Mouse (Mus musculus) adrenal gland (tissue): ENCODE measurements at regions not wholly inside any gene's neighbourhood (a gene's known extent, or its start where the extent isn't known, plus 50 kb on each side); places are given as distances from the start of the nearest gene placed in this dataset.
"Not testable (repeated sequence)": the region's sequence is repeated elsewhere in the genome, so short reads cannot be mapped to it uniquely, and the experiment has no call there.

Experiments used
- intact Hi-C: fragments of 180-260 bp; cut with DNase I; formaldehyde crosslinking; loops from one replicate; pipeline ENCODE4 v1.15.1; 2025

DNA sequence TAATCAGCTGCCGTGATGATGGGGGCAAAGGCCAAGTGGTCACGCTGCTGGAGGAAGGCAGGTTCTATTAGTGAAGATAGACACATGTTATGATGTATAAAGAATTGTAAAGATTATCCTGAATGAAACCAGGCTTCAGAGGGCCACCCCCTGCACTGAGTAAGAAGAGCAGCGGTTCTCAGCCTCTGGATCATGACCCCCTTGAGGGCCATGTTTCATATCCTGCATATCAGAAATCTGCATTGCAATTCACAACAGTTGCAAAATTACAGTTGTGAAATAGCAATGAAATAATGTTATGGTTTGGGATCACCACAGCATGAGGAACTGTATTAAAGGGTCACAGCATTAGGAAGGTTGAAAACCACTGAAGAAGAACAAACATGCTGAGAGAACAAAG is 162.5 kb upstream of the Zranb2 start:
- intact Hi-C loops = no loop called here

DNA sequence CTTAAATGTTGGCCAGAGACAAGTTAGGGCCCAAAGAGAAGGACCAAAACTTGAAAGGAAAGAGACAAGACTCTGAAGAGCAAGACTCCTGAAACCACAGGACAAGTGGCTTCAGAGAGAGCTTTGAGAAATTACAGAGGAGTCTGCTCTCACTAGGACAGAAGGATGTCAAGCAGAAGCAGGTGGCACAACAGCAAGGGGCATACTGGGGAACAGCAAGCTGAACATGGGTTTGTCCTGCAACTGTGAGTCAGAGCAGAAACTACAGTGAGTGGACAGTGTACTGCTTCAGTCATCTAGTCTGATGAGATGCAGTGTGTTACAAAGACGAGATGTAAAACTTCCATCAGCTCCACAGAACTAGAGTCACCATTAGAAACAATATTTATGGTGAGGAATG is 160.6 kb upstream of the Zranb2 start:
- intact Hi-C loops = no loop called here

DNA sequence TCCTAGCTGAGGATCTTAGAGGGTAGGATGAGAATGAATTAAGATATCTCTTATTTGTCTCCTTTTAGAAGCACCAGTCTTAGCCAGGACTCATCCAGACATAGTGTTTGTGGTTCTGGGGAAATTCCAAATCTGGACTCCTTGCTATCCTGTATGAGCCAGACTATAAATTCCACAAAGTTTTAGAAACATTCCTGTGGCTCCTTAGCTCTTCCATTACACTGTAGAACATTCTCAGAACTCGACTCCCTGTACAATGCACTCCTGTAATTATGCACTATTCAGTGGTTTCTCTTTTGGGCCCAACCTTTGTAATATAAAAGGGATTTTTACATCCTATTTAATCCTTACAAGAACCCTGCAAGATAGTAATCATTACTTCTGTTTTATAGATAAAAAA is 159.8 kb upstream of the Zranb2 start:
- intact Hi-C loops = no loop called here

DNA sequence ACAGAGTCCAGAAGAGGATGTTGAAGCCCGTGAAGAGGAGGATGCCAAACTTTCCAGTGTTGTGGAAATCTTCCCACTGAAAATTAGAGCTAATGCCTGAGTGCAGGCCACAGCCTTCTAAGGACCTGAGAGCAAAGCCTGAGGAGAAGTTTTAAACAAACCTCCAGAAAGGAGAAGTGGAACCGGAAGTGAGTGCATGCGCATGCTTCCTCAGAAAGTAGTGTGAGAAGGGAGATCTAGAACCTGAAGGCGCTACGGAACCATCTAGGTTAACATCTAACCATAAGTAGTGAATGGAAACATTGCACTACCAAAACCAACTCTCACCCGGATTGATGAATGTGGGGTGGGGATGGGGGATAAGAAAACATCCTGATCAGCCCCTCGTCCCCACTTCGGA is 156.4 kb upstream of the Zranb2 start:
- intact Hi-C loops = no loop called here

DNA sequence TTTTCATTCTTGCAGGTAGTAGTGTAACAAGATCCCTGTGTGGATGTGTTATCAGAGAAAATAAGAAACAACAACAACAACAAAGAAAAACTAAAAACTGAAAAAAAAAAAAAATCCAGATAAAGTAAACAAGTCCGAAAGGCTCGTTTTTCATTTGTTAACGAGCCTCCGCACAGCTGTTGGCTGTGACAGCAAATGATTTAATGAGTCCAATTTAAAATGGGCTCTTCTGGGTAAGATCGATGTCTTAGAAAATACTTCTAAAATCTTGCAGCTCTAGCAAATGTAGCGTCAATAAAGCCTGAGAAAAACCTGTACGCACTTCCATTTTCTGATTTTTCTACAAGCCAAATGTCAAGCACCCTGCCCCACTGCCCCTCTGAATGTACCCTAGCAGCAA is 155.8 kb upstream of the Zranb2 start:
- intact Hi-C loops = no loop called here

DNA sequence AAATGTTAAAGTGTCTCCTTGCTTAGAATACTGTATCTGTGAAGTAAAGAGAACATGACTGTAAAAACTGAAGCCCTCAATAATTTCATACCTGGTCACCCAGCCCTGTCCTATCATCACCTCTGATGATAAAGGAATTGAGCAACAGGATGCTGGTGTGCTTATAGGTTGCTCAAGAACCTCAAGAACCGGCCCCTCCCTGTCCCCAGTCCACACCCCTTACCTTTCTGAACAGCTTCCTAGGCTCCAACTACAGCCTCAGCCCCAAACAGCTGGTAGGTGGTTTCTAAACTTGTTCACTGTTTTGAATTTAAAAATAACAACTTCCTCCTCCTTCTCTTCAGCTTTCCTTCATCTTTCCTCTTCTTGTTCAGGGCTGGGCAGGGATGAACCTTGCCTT is 142.1 kb upstream of the Zranb2 start:
- intact Hi-C loops = no loop called here

DNA sequence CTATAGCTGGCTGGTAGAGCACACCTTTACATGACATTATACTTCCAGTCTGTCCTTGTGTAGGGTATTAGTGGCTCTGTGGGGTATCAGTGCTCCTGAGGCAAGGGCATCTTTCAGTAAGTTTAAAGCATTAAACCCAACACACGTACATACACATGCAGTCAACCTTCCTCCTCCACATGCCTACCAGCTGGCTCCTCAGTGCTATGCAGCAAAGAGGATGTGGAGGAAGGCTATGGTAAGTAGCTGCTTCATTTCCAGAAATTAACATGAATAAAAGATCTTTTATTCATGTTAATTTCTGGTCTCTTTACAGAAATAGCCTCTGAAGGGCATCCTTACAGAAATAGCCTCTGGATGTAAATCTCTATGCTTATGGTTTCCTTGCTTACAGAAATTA is 140.1 kb upstream of the Zranb2 start:
- intact Hi-C loops = no loop called here

DNA sequence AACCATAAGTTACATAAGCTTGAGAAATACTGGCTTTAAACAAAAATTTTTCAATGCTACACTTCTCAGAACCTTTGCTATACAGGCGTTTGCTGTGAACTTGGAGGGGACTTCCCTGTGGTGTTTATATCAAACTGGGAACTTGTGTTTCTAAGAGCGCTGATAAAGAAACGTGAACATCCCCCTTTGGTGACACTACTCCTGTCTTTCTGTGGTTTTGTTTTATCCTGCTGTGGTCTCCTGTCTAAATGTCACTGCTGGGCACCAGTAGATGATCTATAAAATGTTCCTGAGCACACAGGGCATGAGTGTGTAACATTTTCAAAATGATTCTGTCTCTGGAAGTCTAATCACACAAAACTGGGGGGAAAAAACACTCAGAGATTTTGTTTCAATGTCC is 134.1 kb upstream of the Zranb2 start:
- intact Hi-C loops = no loop called here

DNA sequence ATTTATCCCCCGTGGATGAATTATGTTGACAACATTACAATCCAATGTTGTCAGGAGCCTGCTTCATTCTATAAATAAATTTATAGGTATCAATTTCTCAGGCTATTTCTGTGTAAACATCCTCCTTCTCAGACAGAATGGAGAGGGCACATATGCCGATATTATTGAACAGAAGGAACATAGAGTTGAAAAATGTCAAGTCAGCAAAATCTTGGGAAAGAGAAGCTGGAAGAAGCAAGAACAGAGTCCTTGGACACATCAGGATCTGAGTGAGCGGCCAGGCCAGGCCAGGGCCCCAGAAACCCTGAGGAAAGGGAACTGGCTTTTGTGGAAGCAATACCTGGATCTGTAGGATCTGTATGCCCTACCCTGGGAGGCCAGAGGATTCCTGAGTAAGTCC is 129.9 kb upstream of the Zranb2 start:
- intact Hi-C loops = no loop called here

DNA sequence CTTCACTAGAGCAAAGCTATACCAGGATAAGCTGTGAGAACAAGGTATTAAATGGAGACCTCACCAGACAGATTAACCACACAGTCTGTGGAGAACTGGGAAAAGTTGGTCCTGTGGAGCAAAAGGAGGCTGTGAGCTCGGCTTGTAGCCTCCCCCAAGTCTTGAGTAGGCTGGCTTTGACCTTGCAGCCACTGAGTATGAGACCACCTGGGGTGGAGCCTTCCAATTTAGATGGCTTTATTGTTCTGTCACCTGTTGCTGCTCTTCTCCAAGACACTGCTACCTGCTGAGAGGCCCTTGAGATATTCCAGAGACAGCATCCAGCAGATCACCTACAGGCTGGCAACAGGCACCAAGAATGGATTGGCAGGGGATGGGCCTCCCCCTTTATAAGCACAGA is 110.5 kb upstream of the Zranb2 start:
- intact Hi-C loops = not testable (repeated sequence)

DNA sequence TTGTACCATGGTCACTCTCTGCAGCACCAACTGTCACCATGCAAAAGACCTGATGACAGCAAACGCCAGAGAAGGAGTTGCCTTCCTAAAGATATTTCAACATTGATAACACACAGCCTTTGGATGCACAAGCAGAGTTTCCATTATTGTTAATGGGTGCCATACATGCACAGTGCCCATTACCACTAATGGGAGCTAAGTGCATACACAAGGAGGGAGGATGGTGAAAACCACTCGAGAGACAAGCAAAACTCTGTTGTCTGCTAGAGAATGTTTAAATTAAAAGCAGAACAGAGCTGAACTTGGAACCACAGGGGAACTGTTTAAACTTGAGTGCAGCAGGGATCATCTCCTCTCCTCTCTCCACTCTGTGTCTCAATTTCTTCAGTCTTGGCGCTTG is 107.2 kb upstream of the Zranb2 start:
- intact Hi-C loops = no loop called here

DNA sequence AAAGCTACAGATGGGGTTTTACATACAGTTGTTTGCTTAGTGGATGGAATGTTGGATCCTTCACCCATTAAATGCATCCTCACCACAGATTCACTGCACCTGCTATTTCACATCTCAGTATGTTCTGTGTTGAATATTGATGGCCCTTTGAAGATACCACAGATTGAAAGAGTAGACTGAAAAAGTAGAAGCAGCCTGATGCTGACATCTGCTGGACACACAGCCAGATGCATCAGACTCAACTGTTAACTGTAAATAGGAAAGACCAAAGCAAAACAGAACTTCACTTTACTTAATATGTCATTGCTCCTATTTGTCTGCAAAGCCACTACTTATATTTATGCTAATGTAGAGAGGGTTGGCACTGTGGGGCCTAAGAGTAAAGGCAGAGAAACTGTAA is 84.2 kb upstream of the Zranb2 start:
- intact Hi-C loops = loop anchor here (2.0 kb wide), 1 partner anchor 217 kb away; no protein-coding TSS in a partner anchor

DNA sequence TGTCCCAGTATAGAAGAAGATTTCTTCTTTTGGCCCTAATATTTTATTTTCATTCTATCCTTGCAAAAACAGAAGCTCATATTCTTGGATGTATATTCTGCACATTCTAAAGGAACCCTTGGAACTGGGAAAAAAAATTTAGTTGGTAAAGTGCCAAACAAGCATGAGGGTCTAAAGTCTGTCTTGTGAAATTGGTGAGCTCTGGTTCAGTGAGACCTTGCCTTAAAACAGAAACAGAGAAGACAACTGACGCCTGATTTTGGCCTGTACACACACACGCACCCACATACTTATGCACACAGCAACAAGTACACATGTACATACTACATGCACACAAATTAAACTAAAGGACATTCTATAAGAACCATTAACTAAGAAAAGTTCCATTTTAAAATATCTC is 62.4 kb upstream of the Zranb2 start:
- intact Hi-C loops = no loop called here

DNA sequence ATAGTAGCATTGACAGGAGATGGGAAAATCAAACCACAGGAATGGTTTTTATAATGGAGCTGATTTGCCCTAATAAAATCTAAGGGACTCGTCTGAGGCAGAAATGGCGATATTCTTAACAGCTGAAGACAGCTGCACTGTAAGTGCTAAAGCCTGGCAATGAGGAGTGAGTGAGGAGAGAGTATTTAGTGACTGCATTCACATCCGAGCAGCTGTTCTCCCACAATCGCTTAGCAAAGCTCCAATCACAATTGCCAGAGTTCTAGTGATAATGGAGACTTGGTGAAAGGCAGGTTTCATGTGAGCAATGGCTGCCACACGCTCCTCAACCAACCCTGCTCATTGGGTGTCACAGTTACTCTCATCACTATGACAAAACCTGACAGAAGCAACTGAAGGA is 61.3 kb upstream of the Zranb2 start:
- intact Hi-C loops = no loop called here

DNA sequence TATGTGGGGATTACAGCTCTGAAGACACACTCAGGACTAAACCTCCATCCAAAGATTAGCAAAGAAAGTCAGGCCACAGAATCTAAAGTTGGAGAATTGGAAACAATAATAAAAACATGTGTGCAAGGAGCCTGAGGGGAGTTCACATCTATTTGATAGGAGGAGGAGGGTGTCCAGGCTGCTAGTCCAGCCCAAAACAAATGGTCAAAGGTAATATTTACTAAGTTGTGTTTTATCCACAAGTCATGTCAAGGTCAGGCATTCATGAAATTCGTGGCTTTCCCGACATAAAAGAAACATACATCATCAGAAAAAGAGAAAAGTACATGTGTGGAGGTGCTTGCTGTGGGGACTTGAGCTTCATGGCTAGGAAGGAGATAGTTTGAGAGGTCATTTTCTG is 56.2 kb upstream of the Zranb2 start:
- intact Hi-C loops = no loop called here
